Mouse (Mus musculus) testis, adult 2 months (tissue): Measurements from ENCODE around the gene Zdhhc20. TPM values are rescaled to one million over a fixed set of nuclear protein-coding genes. Genes with fewer than 3 reads are reported as not detected.

Source experiments
- H3K27ac ChIP-seq: fragments of 200-500 bp; 2 replicates; pipeline ENCODE4 v1.5.1; 2012; ENCODE audit warnings: low read depth, low read length; ENCODE audit not compliant: control insufficient read depth, insufficient read depth
- H3K27me3 ChIP-seq: fragments of 200-500 bp; 2 replicates; pipeline ENCODE4 v1.6.1; 2012; ENCODE audit warnings: mild to moderate bottlenecking, low read length, moderate library complexity; ENCODE audit not compliant: control insufficient read depth, insufficient read depth
- H3K36me3 ChIP-seq: fragments of 200-500 bp; 2 replicates; pipeline ENCODE4 v1.6.1; 2012; ENCODE audit warnings: mild to moderate bottlenecking, low read length; ENCODE audit not compliant: control insufficient read depth, insufficient read depth
- H3K4me1 ChIP-seq: fragments of 200-500 bp; 2 replicates; pipeline ENCODE4 v1.6.1; 2012; ENCODE audit warnings: low read length; ENCODE audit not compliant: control insufficient read depth, insufficient read depth
- H3K4me3 ChIP-seq: fragments of 200-500 bp; 2 replicates; pipeline ENCODE4 v1.5.1; 2012; ENCODE audit warnings: low read depth, mild to moderate bottlenecking, low read length, moderate library complexity, mixed read lengths; ENCODE audit not compliant: control insufficient read depth
- CTCF ChIP-seq: fragments of 200-500 bp; IDR thresholded peaks from 2 replicates; pipeline ENCODE4 v1.5.1; 2012; ENCODE audit warnings: low read depth, mild to moderate bottlenecking, inconsistent platforms, low read length, moderate library complexity; ENCODE audit not compliant: control insufficient read depth, insufficient read depth, insufficient replicate concordance
- POLR2A ChIP-seq: fragments of 200-500 bp; IDR thresholded peaks from 2 replicates; pipeline ENCODE4 v1.6.1; 2012; ENCODE audit warnings: low read depth, mild to moderate bottlenecking, inconsistent platforms, low read length, moderate library complexity; ENCODE audit not compliant: control insufficient read depth
- polyA plus RNA-seq: library from polyadenylated mRNA; depleted of rRNA; stranded (reverse); fragments of >200 nt; gene quantifications from 2 replicates; pipeline ENCODE4 v1.2.3, GENCODE M21; 2012

Gene Zdhhc20
- polyA plus RNA-seq, 1 experiment = 9.4 TPM

DNA sequence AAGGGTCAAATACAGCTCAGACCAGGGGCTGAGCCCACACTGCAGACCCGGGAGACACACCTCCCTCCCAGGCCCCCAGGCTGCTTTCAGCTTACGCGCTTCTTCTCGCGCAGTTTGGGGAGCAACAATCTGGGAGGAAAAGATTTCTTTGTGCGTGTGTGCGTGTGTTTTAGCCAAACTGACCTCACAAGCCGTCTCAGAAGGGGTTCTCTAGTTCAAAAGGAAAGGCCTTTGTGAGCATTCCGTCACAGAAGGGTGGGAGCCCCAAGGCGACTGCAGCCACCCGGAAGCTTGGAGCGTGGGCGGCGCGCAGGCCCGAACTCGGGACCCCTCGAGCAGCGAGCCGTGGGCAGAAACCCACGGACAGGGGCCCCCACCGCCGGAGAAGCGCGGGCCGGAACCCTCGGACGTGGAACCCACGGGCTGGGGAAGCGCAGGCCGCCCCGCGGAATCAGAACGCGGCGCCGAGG lies 500 bp downstream of the Zdhhc20 start:
- H3K27me3 ChIP-seq = no peaks in the 10 kb centered on the region
- H3K4me3 ChIP-seq = peak overlapping the region; percentile 97
- H3K36me3 ChIP-seq = no peaks in the 10 kb centered on the region
- peak overlapping the region; percentile 93 for H3K27ac ChIP-seq
- H3K4me1 ChIP-seq = no peaks in the 10 kb centered on the region
- no peak; the same call in 1 of the 2 replicates for TF ChIP-seq POLR2A
- TF ChIP-seq CTCF = no peak

- Histone ChIP-seq H3K4me1 (no peaks in the 10 kb centered on the region), H3K27ac (no peak overlapping the region), H3K27me3 (no peaks in the 10 kb centered on the region), H3K4me3 (no peak overlapping the region), H3K36me3 (no peaks in the 10 kb centered on the region)
- TF ChIP-seq POLR2A (no peak), CTCF (no peak)
Measured at GRCm38 (mm10) chr14:57887171-57887570, 2.9 kb downstream of the Zdhhc20 start.

- no peaks in the 10 kb centered on the region for H3K4me1 ChIP-seq
- H3K36me3 ChIP-seq = no peaks in the 10 kb centered on the region
- no peaks in the 10 kb centered on the region for H3K27me3 ChIP-seq
- TF ChIP-seq CTCF (no peak), POLR2A (no peak)
- no peak overlapping the region for H3K4me3 ChIP-seq
- H3K27ac ChIP-seq = no peak overlapping the region
Measured at GRCm38 (mm10) chr14:57886032-57886431, 4.0 kb downstream of the Zdhhc20 start.

DNA sequence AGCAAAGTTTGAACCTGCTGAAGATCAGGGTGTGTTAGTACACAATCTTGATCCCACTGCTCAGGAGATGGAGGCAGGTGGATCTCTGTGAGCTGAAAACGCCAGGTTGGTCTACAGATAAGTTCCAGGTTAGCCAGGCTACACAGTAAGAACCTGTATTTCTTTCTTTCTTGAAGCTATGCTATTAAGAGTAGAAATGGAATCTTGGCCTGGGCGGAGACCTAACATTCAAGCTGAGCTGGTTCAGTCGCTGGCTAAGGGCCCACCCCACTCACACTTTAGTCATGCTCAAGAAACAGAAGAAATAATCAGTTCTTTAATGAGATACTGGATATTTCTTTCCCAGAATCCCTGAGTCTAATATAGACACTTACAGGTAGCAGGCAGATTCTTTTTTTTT lies 6.7 kb downstream of the Zdhhc20 start:
- H3K27ac ChIP-seq = no peak overlapping the region

GRCm38 (mm10) chr14:57882720-57883119 lies 7.4 kb downstream of the Zdhhc20 start:
- Histone ChIP-seq H3K27me3 (no peaks in the 10 kb centered on the region), H3K4me3 (no peak overlapping the region), H3K36me3 (no peaks in the 10 kb centered on the region), H3K27ac (no peak overlapping the region), H3K4me1 (no peaks in the 10 kb centered on the region)
- no peak for TF ChIP-seq POLR2A
- no peak for TF ChIP-seq CTCF

More for the DNA sequence above, 6.7 kb downstream of the Zdhhc20 start:
- TF ChIP-seq POLR2A (no peak), CTCF (no peak)
- Histone ChIP-seq H3K4me1 (no peaks in the 10 kb centered on the region), H3K27me3 (no peaks in the 10 kb centered on the region), H3K4me3 (no peak overlapping the region), H3K36me3 (no peaks in the 10 kb centered on the region)

DNA sequence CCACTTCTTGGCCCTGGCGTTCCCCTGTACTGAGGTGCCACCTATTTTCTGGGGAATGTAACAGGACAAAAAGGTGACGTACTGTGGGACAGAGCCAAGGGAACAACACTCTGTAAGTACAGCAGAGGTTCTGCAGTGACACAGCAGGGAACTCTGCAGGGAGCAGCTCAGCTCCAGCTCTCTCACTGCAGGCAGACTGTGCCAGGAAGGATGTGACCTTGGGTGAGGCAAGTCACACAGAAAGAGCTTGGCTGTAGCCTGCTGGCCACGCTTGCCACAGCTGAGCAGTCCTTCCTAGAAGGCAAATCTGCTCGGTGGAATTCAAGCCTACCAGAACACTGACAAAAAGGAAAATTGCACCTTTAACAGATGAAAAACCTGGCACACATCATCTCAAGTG lies 8.3 kb downstream of the Zdhhc20 start:
- no peak overlapping the region for H3K27ac ChIP-seq
- no peaks in the 10 kb centered on the region for H3K4me1 ChIP-seq
- no peaks in the 10 kb centered on the region for H3K36me3 ChIP-seq
- H3K27me3 ChIP-seq = no peaks in the 10 kb centered on the region
- TF ChIP-seq POLR2A (no peak; the same call in 1 of the 2 replicates), CTCF (peak; percentile 32; the same call in 1 of the 2 replicates)
- no peak overlapping the region for H3K4me3 ChIP-seq

DNA sequence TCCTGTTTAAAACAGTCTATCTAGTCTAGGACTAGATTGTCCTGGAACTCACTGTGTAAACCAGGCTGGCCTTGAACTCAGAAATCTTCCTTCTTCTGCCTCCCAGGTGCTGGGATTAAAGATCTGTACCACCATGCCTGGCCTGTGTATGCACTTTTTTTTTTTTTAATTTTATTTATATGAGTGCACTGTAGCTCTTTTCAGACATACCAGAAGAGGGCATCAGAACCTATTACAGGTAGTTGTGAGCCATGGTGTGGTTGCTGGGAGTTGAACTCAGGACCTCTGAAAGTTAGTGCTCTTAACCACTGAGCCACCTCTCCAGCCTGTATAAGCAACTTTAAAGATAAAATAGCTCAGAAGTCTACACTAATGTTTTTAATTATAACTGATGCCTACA lies 9.0 kb downstream of the Zdhhc20 start:
- H3K27me3 ChIP-seq = no peaks in the 10 kb centered on the region

DNA sequence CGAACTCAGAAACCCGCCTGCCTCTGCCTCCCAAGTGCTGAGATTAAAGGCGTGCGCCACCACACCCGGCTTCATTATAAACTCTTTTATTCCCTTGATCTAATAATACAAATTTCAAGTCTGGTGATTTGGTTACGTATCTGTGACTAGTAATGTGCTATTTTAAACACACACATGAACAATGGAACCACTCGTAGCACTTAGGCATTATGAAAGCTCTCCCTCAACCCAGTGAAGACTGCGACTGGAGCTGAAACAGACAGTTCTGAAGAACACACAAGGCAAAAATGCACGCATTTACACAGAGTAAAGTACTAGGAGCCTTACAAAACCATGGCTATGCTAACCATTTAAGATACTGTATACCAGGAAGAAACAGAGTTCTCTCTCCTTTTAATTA lies 12.2 kb downstream of the Zdhhc20 start:
- Histone ChIP-seq H3K27me3 (no peaks in the 10 kb centered on the region), H3K36me3 (no peaks in the 10 kb centered on the region), H3K4me1 (no peaks in the 10 kb centered on the region), H3K27ac (no peak overlapping the region), H3K4me3 (no peak overlapping the region)
- no peak for TF ChIP-seq CTCF
- TF ChIP-seq POLR2A = no peak

More for the DNA sequence above, 9.0 kb downstream of the Zdhhc20 start:
- Histone ChIP-seq H3K4me1 (no peaks in the 10 kb centered on the region), H3K4me3 (no peak overlapping the region), H3K27ac (no peak overlapping the region), H3K36me3 (no peaks in the 10 kb centered on the region)
- TF ChIP-seq CTCF = no peak
- TF ChIP-seq POLR2A = no peak
